Comparison of ENCODE assay signal across 8 mouse cellular contexts in the genomic region with DNA sequence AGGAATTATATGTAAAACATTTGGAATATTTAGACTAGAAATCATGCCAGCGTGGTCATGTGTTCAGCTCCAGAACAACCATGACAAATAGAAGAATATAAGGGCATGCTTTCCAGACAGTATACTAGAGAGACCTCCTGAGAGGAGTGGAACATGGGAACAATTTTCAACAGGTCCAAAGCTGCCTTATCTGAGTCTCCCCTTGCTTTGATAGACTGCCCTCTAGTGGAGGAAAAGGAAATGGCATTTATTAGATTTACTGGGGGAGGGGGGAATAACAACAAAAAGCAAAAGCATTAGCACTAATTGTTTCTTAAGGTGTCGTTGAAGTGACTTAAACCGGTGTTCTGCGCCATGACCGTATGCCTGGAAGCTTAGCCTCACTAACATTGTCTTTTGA. TPM values are rescaled to one million over a fixed set of nuclear protein-coding genes. Genes with fewer than 3 reads are reported as not detected.
DNase-seq lines count a peak whose midpoint lies in the region; ATAC-seq lines count a peak whose summit lies in the region.

No protein-coding gene starts in this region.

- 0 out of 2 replicates have a peak, but pooled peaks have one; percentile 64 for ATAC-seq in megakaryocyte-erythroid progenitor cell, adult 5-6 weeks (replicated peaks; ENCODE audit: low FRiP score, low TSS enrichment, poor library complexity, severe bottlenecking)

- DNase-seq in adrenal gland, postnatal 10 days: peak; percentile 39
- DNase-seq in adrenal gland, postnatal 25 days: no peak
- peak; percentile 15 to 21 for DNase-seq in layer of hippocampus, postnatal 10 days (ENCODE audit: low spot score in 2 of 2)
- no peak for DNase-seq in layer of hippocampus, adult 8-10 months (ENCODE audit: low spot score in 2 of 2)
- peak; percentile 82 for DNase-seq in MN1 (ENCODE audit: low spot score)
- peak; percentile 62 for DNase-seq in embryo, embryonic 10 days (ENCODE audit: low spot score)
- no peak for DNase-seq in gastrocnemius, postnatal 25 days

RNA-seq across cellular contexts. Expression of a gene that starts 0.8 kb away (rescaled TPM):
- total RNA-seq in adrenal gland, postnatal 10 days (2021): 10 to 100 TPM; 21.6 to 23.7 TPM
- 32.9 and 40.3 TPM in 2 replicates for total RNA-seq in adrenal gland, postnatal 25 days (2021)
- 10 to 100 TPM; 74.0 to 78.8 TPM for total RNA-seq in layer of hippocampus, postnatal 10 days (2021)
- total RNA-seq in layer of hippocampus, adult 8-10 months (2022): 10 to 100 TPM; 53.5 to 72.9 (median 62.5) TPM
- not detected in 2 replicates for total RNA-seq in megakaryocyte-erythroid progenitor cell, adult 5-6 weeks (2014; fragmentation: Nextera tagmentation)
- 0.42 TPM in 1 of 2 replicates, not detected in the other for total RNA-seq in megakaryocyte-erythroid progenitor cell, adult 5-6 weeks (2017)
- total RNA-seq in gastrocnemius, postnatal 25 days (2021): under 1 TPM; 0.19 to 0.20 TPM

Comparison
In these comparisons a context has a peak if more than half of its experiments do, and no peak if none do; other contexts are left out.
1. DNase-seq: peak in adrenal gland, postnatal 10 days (single experiment), layer of hippocampus, postnatal 10 days (2 of 2), MN1 (single experiment) and embryo, embryonic 10 days (single experiment); none in adrenal gland, postnatal 25 days (single experiment), layer of hippocampus, adult 8-10 months (0 of 2) and gastrocnemius, postnatal 25 days (single experiment).
2. RNA of a gene that starts 0.8 kb away (total RNA-seq): 74.0 to 78.8 TPM in layer of hippocampus, postnatal 10 days, 53.5 to 72.9 TPM in layer of hippocampus, adult 8-10 months, 32.9 to 40.3 TPM in adrenal gland, postnatal 25 days and 21.6 to 23.7 TPM in adrenal gland, postnatal 10 days; 0.19 to 0.20 TPM in gastrocnemius, postnatal 25 days and 0.42 TPM in megakaryocyte-erythroid progenitor cell, adult 5-6 weeks; every median in the first group is over 10 times any median in the second.